Mouse (Mus musculus): ENCODE data around the gene A830031A19Rik. TPM values are rescaled to one million over a fixed set of nuclear protein-coding genes. Genes with fewer than 3 reads are reported as not detected.

The A830031A19Rik gene
- polyA plus RNA-seq (2012; rRNA removed) = 1.2 and 1.8 TPM in 2 replicates

- no peak for DNase-seq (ENCODE audit: extremely low spot score in 1 of 2, low spot score in 1 of 2)
Measured at GRCm38 (mm10) chr11:24074634-24075104, at the start of gene A830031A19Rik. A830031A19Rik (minus strand) TSS chr11:24075054.

GRCm38 (mm10) chr11:24123991-24124390 is 49.1 kb upstream of the A830031A19Rik start:
- DNase-seq (ENCODE audit: extremely low spot score in 1 of 2, low spot score in 1 of 2) = no peak

GRCm38 (mm10) chr11:24122899-24123298 is 48.0 kb upstream of the A830031A19Rik start:
- DNase-seq (ENCODE audit: extremely low spot score in 1 of 2, low spot score in 1 of 2) = peak in 1 of 2 experiments; percentile 48

GRCm38 (mm10) chr11:24121136-24121535 is 46.3 kb upstream of the A830031A19Rik start:
- no peak for DNase-seq (ENCODE audit: extremely low spot score in 1 of 2, low spot score in 1 of 2)

GRCm38 (mm10) chr11:24116582-24117318 is 41.9 kb upstream of the A830031A19Rik start:
- no peak for DNase-seq (ENCODE audit: extremely low spot score in 1 of 2, low spot score in 1 of 2)

- no peak for DNase-seq (ENCODE audit: extremely low spot score in 1 of 2, low spot score in 1 of 2)
Measured at GRCm38 (mm10) chr11:24116041-24116440, 41.2 kb upstream of the A830031A19Rik start.

GRCm38 (mm10) chr11:24115017-24115752 is 40.3 kb upstream of the A830031A19Rik start:
- no peak for DNase-seq (ENCODE audit: extremely low spot score in 1 of 2, low spot score in 1 of 2)

GRCm38 (mm10) chr11:24111720-24112119 is 36.9 kb upstream of the A830031A19Rik start:
- no peak for DNase-seq (ENCODE audit: extremely low spot score in 1 of 2, low spot score in 1 of 2)

- no peak for DNase-seq (ENCODE audit: extremely low spot score in 1 of 2, low spot score in 1 of 2)
Measured at GRCm38 (mm10) chr11:24110113-24110512, 35.3 kb upstream of the A830031A19Rik start.

GRCm38 (mm10) chr11:24109388-24109787 is 34.5 kb upstream of the A830031A19Rik start:
- no peak for DNase-seq (ENCODE audit: extremely low spot score in 1 of 2, low spot score in 1 of 2)

- DNase-seq (ENCODE audit: extremely low spot score in 1 of 2, low spot score in 1 of 2) = no peak
Measured at GRCm38 (mm10) chr11:24108974-24109373, 34.1 kb upstream of the A830031A19Rik start.

- DNase-seq (ENCODE audit: extremely low spot score in 1 of 2, low spot score in 1 of 2) = no peak
Measured at GRCm38 (mm10) chr11:24107414-24107813, 32.6 kb upstream of the A830031A19Rik start.

- DNase-seq (ENCODE audit: extremely low spot score in 1 of 2, low spot score in 1 of 2) = no peak
Measured at GRCm38 (mm10) chr11:24103128-24103742, 28.4 kb upstream of the A830031A19Rik start.

GRCm38 (mm10) chr11:24102372-24102771 is 27.5 kb upstream of the A830031A19Rik start:
- no peak for DNase-seq (ENCODE audit: extremely low spot score in 1 of 2, low spot score in 1 of 2)

GRCm38 (mm10) chr11:24101625-24102024 is 26.8 kb upstream of the A830031A19Rik start:
- no peak for DNase-seq (ENCODE audit: extremely low spot score in 1 of 2, low spot score in 1 of 2)

GRCm38 (mm10) chr11:24100449-24101070 is 25.7 kb upstream of the A830031A19Rik start:
- DNase-seq (ENCODE audit: extremely low spot score in 1 of 2, low spot score in 1 of 2) = no peak

- no peak for DNase-seq (ENCODE audit: extremely low spot score in 1 of 2, low spot score in 1 of 2)
Measured at GRCm38 (mm10) chr11:24099886-24100293, 25.0 kb upstream of the A830031A19Rik start.

- DNase-seq (ENCODE audit: extremely low spot score in 1 of 2, low spot score in 1 of 2) = no peak
Measured at GRCm38 (mm10) chr11:24099215-24099614, 24.4 kb upstream of the A830031A19Rik start.

GRCm38 (mm10) chr11:24098662-24099061 is 23.8 kb upstream of the A830031A19Rik start:
- DNase-seq (ENCODE audit: extremely low spot score in 1 of 2, low spot score in 1 of 2) = no peak

- DNase-seq (ENCODE audit: extremely low spot score in 1 of 2, low spot score in 1 of 2) = no peak
Measured at GRCm38 (mm10) chr11:24098069-24098468, 23.2 kb upstream of the A830031A19Rik start.

GRCm38 (mm10) chr11:24097026-24097425 is 22.2 kb upstream of the A830031A19Rik start:
- no peak for DNase-seq (ENCODE audit: extremely low spot score in 1 of 2, low spot score in 1 of 2)

All from frontal cortex, adult 2 months (tissue).